Mouse (Mus musculus) adrenal gland, adult 2 months (tissue): ENCODE results near the gene Vmn2r29. TPM values are rescaled to one million over a fixed set of nuclear protein-coding genes. Genes with fewer than 3 reads are reported as not detected.
"Not testable (repeated sequence)": the region's sequence is repeated elsewhere in the genome, so short reads cannot be mapped to it uniquely, and the experiment has no call there.

Source experiments
- DNase-seq: peaks from one replicate; pipeline ENCODE4 v3.0.0; 2021
- long read RNA-seq: library from polyadenylated mRNA; stranded (forward); transcript quantifications from one replicate; pipeline ENCODE4 v2.0.0, GENCODE M21; 2021
- polyA plus RNA-seq: library from polyadenylated mRNA; depleted of rRNA; stranded (reverse); fragments of >200 nt; gene quantifications from 2 replicates; pipeline ENCODE4 v1.2.3, GENCODE M21; 2012; rRNA removed
- total RNA-seq, 2 experiments: library from RNA; stranded (reverse); gene quantifications; 2 replicates each; pipeline ENCODE4 v1.2.3; 2021

Vmn2r29 gene
- total RNA-seq (1 to 10 TPM; 1.0 to 1.4 TPM), polyA plus RNA-seq (0.09 and 0.13 TPM in 2 replicates)
- long read RNA-seq: 0 reads

DNA sequence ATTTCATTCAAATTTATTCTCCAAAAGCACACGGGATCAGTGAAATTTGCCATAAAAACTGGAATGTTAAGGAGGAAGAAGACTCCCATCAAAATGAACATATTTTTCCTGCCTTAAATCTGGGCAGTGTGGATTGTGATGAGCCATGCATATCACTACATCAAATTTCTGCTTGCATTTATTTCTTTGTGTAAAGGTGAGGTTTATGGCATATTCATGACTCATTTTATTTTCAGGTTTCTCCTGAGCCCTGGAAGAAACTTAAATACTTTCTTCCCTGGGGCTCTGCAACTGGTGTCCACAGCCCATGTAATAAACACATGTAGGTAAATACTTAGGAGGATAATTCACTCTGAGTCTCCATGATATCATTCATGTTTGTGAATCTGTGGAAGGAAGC is at the start of gene Vmn2r29:
TSS of gene Vmn2r29 (minus strand) at position 101 of the 400 bp plus-strand sequence.
- not testable (repeated sequence) for DNase-seq

DNA sequence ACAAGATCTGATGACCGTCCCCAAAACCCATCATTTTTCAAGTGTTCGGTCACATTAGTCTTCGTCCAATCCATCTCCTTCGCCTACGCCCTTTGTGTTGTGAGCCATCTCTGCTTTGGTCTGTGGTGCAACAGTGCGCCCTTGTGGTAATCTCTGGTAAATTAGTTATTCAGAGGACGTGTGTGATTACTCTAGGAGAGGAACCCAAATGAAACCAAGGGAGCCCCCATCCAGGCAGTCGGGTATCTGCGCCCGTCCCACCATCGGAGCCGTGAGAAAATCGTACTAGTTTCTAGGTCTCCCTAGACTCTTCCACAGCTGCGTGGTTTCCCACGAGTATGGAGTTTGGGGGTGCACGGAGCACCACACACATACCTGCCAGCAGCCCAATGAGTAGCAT is 48.5 kb upstream of the Vmn2r29 start:
- peak; percentile 56 for DNase-seq

DNA sequence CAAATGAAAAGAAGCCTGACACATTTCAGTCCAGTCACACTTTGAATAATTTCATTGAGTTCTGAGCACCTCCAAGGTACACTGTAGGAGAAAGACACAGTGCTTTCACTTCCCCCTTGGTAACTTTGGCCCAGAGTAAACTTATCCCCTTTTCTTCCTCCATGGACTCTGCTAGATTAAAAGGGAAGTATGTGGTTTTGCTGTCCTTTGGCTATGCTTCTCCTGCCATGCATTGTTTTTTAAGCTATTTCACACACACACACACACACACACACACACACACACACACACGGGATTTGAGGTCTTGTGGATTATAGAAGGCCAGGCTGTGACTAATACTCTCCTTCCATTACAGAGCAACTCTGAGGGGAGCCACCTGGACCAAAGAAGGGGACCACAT is 34.3 kb upstream of the Vmn2r29 start:
- DNase-seq: no peak

DNA sequence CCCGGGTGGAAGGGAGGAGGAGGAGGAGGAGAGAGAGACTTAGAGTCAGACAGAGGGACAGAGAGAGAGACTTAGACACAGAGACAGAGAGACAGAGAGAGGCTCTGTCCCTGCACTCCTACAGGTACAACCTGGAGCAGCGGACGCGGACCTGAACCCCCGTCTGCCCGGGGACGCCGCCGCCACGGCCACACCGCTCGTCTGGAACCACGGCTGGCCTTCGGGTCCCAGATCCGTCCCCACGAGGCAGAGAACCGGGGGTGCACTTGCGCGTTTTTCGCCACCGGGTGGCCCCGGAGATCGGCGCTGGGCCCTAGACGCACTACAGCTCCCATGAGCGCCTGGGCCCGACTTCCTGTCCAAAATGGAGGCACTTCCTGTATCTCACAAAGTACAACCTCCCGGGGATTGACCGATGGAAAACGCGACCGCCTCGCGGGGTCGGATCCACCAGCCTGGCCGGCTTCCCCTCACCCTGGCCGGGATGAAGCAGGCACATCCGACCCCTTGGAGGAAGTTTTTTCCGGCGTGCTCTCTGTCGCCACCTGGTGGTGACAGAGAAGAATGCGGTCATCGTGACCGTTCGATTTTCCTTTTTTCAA is 30.9 kb upstream of the Vmn2r29 start, which contains the start of gene Gm45844:
TSS of gene Gm45844 (minus strand) at position 324 of the 602 bp plus-strand sequence.
- peak; percentile 92 for DNase-seq

DNA sequence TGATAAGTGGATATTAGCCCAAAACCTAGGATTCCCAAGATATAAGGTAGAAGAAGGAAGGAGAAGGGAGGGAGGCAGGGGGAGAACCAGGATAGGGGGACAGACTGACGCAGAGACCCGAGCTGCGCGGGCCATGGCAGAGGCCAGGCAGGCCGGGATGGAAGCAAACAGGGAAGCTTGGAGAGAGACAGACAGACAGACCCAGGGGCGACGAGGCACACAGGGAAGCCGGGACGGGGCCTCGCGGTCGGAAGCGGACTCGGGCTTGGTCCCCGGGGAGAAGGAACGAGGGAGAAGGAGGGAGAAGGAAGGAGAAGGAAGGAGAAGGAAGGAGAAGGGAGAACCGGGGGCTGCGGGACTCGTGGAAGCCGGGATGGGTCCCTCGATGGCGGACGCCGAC is 30.4 kb upstream of the Vmn2r29 start:
- DNase-seq: not testable (repeated sequence)

DNA sequence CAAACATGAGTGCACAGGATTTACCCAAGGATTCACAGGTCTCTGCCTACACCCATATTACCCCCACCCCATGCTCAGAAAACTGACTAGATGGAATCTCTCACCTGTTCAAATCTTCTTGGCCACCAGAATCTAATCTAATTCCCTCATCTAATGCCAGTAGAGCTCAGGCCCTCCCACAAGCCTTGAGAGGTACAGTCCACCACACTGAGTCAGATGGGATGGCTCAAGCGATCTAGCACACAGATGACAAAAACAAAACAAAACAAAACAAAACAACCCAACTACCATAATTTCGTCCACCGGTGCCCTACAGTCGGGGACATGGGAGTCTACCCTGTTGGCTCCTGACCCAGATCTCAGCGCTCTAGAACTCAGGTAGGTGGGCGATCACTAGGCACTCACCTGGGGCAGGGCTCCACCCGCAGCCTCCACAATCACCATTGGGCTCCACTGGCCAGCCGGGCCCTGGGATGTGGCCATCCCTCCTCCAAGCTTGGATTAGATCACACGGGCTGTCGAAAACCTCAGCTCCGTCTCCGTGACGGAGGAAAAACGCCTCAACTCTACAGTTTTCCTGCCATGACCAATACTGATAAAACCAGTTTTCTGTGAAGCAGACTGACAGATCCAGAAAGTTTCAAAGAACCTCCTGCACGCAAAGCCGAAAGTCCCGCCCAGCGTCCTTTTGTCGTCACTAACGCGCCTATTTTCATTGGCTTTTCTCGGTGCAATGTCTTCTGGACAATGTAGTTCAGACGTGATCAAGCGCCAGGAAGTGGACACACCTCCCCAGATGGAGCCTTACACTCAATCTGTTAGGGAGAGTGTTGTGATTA is 37.6 kb downstream of the Vmn2r29 start, which contains the start of gene Zfp772:
TSS of gene Zfp772 (minus strand) at position 686 of the 839 bp plus-strand sequence.
- DNase-seq: peak; percentile 64

DNA sequence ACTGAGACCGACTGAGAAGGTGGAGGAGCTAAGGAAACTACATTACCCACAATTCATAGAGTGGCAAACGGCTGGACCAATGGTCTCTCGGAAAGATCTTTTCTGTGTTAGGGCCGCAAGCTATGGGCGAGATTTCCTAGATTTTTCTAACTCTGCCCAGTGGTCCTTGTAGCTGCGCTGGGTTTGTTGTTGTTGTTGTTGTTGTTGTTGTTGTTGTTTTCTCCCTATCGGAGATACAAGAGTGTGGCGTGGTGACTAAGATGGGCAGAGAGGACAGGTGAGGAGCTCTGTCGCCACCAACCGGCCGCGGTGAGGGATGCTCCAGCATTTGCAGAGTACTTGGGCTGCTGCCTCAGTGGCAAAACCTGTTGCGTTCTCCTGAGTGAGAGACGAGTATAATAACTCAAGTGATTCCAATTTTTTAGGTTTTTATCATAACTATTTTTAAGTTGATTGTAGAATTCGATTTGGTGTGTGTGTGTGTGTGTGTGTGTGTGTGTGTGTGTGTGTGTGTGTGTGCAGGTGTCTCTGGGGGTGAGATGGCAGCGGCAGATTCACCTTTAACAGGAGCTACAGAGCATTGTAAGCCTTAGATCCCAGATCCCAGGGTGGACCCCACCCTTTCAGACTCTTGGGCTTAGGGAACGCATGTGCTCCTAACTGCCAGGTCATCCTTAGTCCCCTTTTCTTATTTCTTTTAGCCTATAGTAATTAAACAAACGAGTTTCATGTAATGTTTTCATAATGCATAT is 58.8 kb downstream of the Vmn2r29 start:
- peak; percentile 82 for DNase-seq

DNA sequence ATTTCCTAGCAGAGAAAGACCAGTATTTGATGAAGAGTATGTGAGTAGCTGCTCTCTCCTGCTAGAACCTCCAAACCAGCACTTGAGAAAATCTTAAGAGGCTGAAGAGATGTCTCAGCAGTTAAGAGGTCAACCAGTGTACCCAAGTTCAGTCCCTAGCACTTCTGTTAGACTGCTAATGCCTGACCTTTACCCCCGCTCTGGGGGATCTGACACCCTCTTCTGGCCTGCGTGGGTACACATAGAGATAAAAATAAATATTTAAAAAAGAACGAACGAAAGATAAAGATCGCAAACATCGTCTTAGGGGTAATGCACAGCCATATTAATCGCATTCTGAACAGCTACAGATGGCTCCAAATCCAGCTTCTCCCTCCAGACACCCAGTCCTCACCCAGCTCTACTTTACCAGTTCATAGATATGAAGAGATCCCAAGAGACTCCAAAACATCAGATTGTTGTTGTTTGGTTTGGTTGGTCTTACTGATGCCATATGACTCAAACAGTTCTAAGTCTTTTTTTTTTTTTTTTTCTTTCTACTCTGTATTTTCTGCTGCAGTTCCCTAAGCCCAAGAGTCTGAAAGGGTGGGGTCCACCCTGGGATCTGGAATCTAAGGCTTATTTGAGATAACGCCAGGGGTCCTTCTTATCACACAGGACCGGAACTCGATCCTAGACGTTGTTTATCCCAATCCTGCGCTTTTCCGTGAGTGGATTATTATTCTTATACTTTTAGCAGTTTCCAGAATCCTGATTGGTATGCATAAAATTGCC is 59.5 kb downstream of the Vmn2r29 start:
- no peak for DNase-seq

DNA sequence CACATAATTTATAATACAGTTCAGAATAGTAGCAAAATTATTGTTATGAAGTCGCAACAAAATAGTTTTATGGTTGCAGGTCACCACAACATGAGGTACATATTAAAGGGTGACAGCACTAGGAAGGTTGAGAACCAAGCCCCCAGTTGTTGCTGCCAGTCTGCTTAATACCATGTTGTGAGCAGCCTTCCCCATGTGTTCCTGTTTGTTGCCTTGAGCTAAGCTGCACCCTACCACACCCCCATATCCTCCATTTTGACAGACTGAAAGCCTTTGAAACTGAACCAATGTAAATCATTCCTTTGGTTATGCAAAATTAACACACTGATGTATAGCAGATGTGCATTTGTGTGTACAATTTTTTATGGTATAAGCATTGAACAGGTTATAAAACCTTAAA is 61.2 kb downstream of the Vmn2r29 start:
- DNase-seq: no peak

Other genes with a start within 250 kb of the Vmn2r29 start
- 10 to 100 TPM; 10.1 to 19.7 TPM for gene Zfp954, start 125.8 kb downstream of the Vmn2r29 start, total RNA-seq
- gene Zfp954, start 125.8 kb downstream of the Vmn2r29 start, polyA plus RNA-seq: 4.0 and 5.3 TPM in 2 replicates
- under 1 TPM; 0.52 to 0.66 TPM for gene Zfp773, start 110.6 kb downstream of the Vmn2r29 start, total RNA-seq
- 0.03 and 0.08 TPM in 2 replicates for gene Zfp773, start 110.6 kb downstream of the Vmn2r29 start, polyA plus RNA-seq
- gene Zfp418, start 76.0 kb downstream of the Vmn2r29 start, total RNA-seq: 1 to 10 TPM; 2.3 to 3.1 TPM
- 0.10 and 0.15 TPM in 2 replicates for gene Zfp418, start 76.0 kb downstream of the Vmn2r29 start, polyA plus RNA-seq
- gene Zfp772, start 37.3 kb downstream of the Vmn2r29 start, total RNA-seq: 1 to 10 TPM; 4.0 to 4.1 TPM
- 0.57 and 0.60 TPM in 2 replicates for gene Zfp772, start 37.3 kb downstream of the Vmn2r29 start, polyA plus RNA-seq
- gene Gm45844, start 31.0 kb upstream of the Vmn2r29 start, total RNA-seq: 1 to 10 TPM; 2.8 to 2.9 TPM
- 0.47 and 2.6 TPM in 2 replicates for gene Gm45844, start 31.0 kb upstream of the Vmn2r29 start, polyA plus RNA-seq
- gene Clcn4, start 53.5 kb upstream of the Vmn2r29 start, total RNA-seq: 10 to 100 TPM; 59.4 to 66.7 TPM
- gene Clcn4, start 53.5 kb upstream of the Vmn2r29 start, polyA plus RNA-seq: 34.0 and 36.1 TPM in 2 replicates
- gene Vmn2r30, start 90.3 kb upstream of the Vmn2r29 start, total RNA-seq: under 1 TPM; 0.10 to 0.17 TPM
- 0.03 TPM in 1 of 2 replicates, not detected in the other for gene Vmn2r30, start 90.3 kb upstream of the Vmn2r29 start, polyA plus RNA-seq
- under 1 TPM in 1 of 2 experiments, not detected in 1; 0.69 TPM for gene Gm45783, start 127.2 kb upstream of the Vmn2r29 start, total RNA-seq
- 0.52 TPM in 1 of 2 replicates, not detected in the other for gene Gm45783, start 127.2 kb upstream of the Vmn2r29 start, polyA plus RNA-seq
- gene Vmn2r31, start 152.4 kb upstream of the Vmn2r29 start, total RNA-seq: not detected
- not detected in 2 replicates for gene Vmn2r31, start 152.4 kb upstream of the Vmn2r29 start, polyA plus RNA-seq
- not detected for gene Vmn2r32, start 232.7 kb upstream of the Vmn2r29 start, total RNA-seq
- gene Vmn2r32, start 232.7 kb upstream of the Vmn2r29 start, polyA plus RNA-seq: not detected in 2 replicates